Mouse (Mus musculus) hindbrain, embryonic 11.5 days (tissue): ENCODE measurements around the gene Rab1b. TPM values are rescaled to one million over a fixed set of nuclear protein-coding genes. Genes with fewer than 3 reads are reported as not detected.
A peak's percentile ranks its signal among the peaks of the same experiment; 100 is the strongest.

ENCODE experiments used
- ATAC-seq: fragments of 200-750 bp; cut with Nextera tagmentation; 2 replicates; pipeline ENCODE4 v1.8.0; 2017; ENCODE audit warnings: mild to moderate bottlenecking, moderate TSS enrichment, moderate library complexity; ENCODE audit not compliant: low FRiP score
- DNase-seq: peaks from one replicate; pipeline ENCODE4 v3.0.0-alpha.2; 2015; ENCODE audit warnings: low spot score
- H3K27ac ChIP-seq: fragments of 300-500 bp; sonication (generic); 2 replicates; pipeline ENCODE4 v1.5.1; 2014; ENCODE audit warnings: mild to moderate bottlenecking, low read depth, low read length
- H3K27me3 ChIP-seq: fragments of 300-500 bp; sonication (generic); 2 replicates; pipeline ENCODE4 v1.6.1; 2014; ENCODE audit warnings: mild to moderate bottlenecking, low read length, moderate library complexity, mixed read lengths; ENCODE audit not compliant: control insufficient read depth, insufficient read depth
- H3K36me3 ChIP-seq: fragments of 300-500 bp; sonication (generic); 2 replicates; pipeline ENCODE4 v1.6.1; 2014; ENCODE audit warnings: mild to moderate bottlenecking, low read length, moderate library complexity, mixed read lengths; ENCODE audit not compliant: control insufficient read depth, insufficient read depth
- H3K4me1 ChIP-seq: fragments of 300-500 bp; sonication (generic); replicated peaks from 2 replicates; pipeline ENCODE4 v1.6.1; 2014; ENCODE audit warnings: low read length, mixed read lengths; ENCODE audit not compliant: control insufficient read depth, insufficient read depth
- H3K4me2 ChIP-seq: fragments of 300-500 bp; sonication (generic); replicated peaks from 2 replicates; pipeline ENCODE4 v1.6.1; 2014; ENCODE audit warnings: mild to moderate bottlenecking, low read depth, low read length
- H3K4me3 ChIP-seq: fragments of 300-500 bp; sonication (generic); 2 replicates; pipeline ENCODE4 v1.5.1; 2014; ENCODE audit warnings: low read depth, low read length
- H3K9ac ChIP-seq: fragments of 300-500 bp; sonication (generic); 2 replicates; pipeline ENCODE4 v1.6.1; 2014; ENCODE audit warnings: low read depth, low read length
- H3K9me3 ChIP-seq: fragments of 300-500 bp; sonication (generic); 2 replicates; pipeline ENCODE4 v1.6.1; 2016; ENCODE audit warnings: low read length; ENCODE audit not compliant: control insufficient read depth
- WGBS: fragments of 180-500 bp; shearing (Covaris S2); extraction: QIAGEN DNeasy Blood & Tissue Kit; methylation state at CpG from one replicate; pipeline ENCODE4 v1.1.7; 2014; 5-methylcytosine and 5-hydroxymethylcytosine counted together
- polyA plus RNA-seq: library from polyadenylated mRNA; unstranded; fragments of >200 nt; fragmentation: Nextera tagmentation; extraction: Ambion mirVana; gene quantifications from 2 replicates; pipeline ENCODE4 v1.2.1, GENCODE M21; 2014

Gene Rab1b
- polyA plus RNA-seq, 1 experiment from 2014 or later: 217 TPM

- H3K36me3 ChIP-seq: no peaks in the 10 kb centered on the region
- H3K27ac ChIP-seq: no peak overlapping the region
- H3K9ac ChIP-seq: no peak overlapping the region
- ATAC-seq (no peak), DNase-seq (no peak)
- peaks cover 53% of the 10 kb centered on the region for H3K27me3 ChIP-seq
- peaks cover 7% of the 10 kb centered on the region for H3K4me1 ChIP-seq
- H3K4me2 ChIP-seq: no peak overlapping the region
- no peaks in the 10 kb centered on the region for H3K9me3 ChIP-seq
- H3K4me3 ChIP-seq: peak overlapping the region; percentile 40
- WGBS: 70% methylated on average over 3 of the region's 3 CpGs
Observed at GRCm38 (mm10) chr19:5083961-5084833, 22.7 kb downstream of the Rab1b start.

- ATAC-seq (no peak), DNase-seq (no peak)
- Histone ChIP-seq H3K4me1 (peaks cover 7% of the 10 kb centered on the region), H3K36me3 (no peaks in the 10 kb centered on the region), H3K9me3 (no peaks in the 10 kb centered on the region), H3K27me3 (peaks cover 53% of the 10 kb centered on the region), H3K4me2 (no peak overlapping the region), H3K4me3 (no peak overlapping the region), H3K9ac (no peak overlapping the region), H3K27ac (no peak overlapping the region)
- 69% methylated on average over 24 of the region's 24 CpGs for WGBS
Observed at GRCm38 (mm10) chr19:5082596-5082995, 24.3 kb downstream of the Rab1b start.

- ATAC-seq (no peak), DNase-seq (no peak)
- H3K9ac ChIP-seq: no peak overlapping the region
- H3K9me3 ChIP-seq: no peaks in the 10 kb centered on the region
- no peak overlapping the region for H3K4me2 ChIP-seq
- no peak overlapping the region for H3K4me3 ChIP-seq
- H3K36me3 ChIP-seq: no peaks in the 10 kb centered on the region
- 66% methylated on average over 18 of the region's 18 CpGs for WGBS
- H3K4me1 ChIP-seq: peaks cover 5% of the 10 kb centered on the region; the same call in 1 of the 2 replicates
- no peak overlapping the region for H3K27ac ChIP-seq
- H3K27me3 ChIP-seq: peaks cover 53% of the 10 kb centered on the region
Observed at GRCm38 (mm10) chr19:5082005-5082404, 24.9 kb downstream of the Rab1b start.

DNA sequence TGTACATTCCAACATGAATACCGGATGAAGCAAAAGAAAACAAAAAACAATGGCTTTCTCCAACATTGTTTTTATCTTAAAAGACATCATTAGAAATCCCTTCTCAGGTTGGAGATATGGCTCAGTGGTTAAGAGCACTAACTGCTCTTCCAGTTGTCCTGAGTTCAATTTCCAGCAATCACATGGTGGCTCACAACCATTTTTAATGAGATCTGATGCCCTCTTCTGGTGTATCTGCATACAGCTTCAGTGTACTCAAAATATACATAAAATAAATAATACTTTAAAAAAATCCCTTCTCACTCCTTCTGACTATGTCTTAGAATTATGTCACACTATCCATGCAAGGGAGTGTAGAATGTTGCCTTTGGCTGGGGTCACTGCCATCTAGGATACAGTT lies 27.6 kb downstream of the Rab1b start:
- no peak overlapping the region for H3K27ac ChIP-seq
- H3K9ac ChIP-seq: no peak overlapping the region
- H3K36me3 ChIP-seq: no peaks in the 10 kb centered on the region
- DNase-seq (no peak), ATAC-seq (no peak)
- H3K4me2 ChIP-seq: no peak overlapping the region
- H3K27me3 ChIP-seq: peaks cover 30% of the 10 kb centered on the region
- no peaks in the 10 kb centered on the region for H3K9me3 ChIP-seq
- no peaks in the 10 kb centered on the region for H3K4me1 ChIP-seq
- H3K4me3 ChIP-seq: no peak overlapping the region
- 88% methylated on average over 1 of the region's 1 CpGs for WGBS

- Histone ChIP-seq H3K27me3 (peaks cover 11% of the 10 kb centered on the region), H3K36me3 (no peaks in the 10 kb centered on the region), H3K4me1 (peaks cover 15% of the 10 kb centered on the region), H3K9me3 (no peaks in the 10 kb centered on the region), H3K27ac (no peak overlapping the region), H3K9ac (no peak overlapping the region), H3K4me2 (no peak overlapping the region), H3K4me3 (no peak overlapping the region)
- ATAC-seq (no peak), DNase-seq (no peak)
- WGBS: 39% methylated on average over 5 of the region's 5 CpGs
Observed at GRCm38 (mm10) chr19:5073518-5073917, 33.4 kb downstream of the Rab1b start.

GRCm38 (mm10) chr19:5073028-5073427 lies 33.8 kb downstream of the Rab1b start:
- Histone ChIP-seq H3K4me3 (no peak overlapping the region), H3K9me3 (no peaks in the 10 kb centered on the region), H3K36me3 (no peaks in the 10 kb centered on the region), H3K4me2 (peak overlapping the region; percentile 57; the same call in 1 of the 2 replicates), H3K27ac (no peak overlapping the region), H3K4me1 (peaks cover 20% of the 10 kb centered on the region), H3K27me3 (peaks cover 16% of the 10 kb centered on the region), H3K9ac (no peak overlapping the region)
- 2% methylated on average over 15 of the region's 15 CpGs for WGBS
- DNase-seq (peak; percentile 87), ATAC-seq (0 out of 2 replicates have a peak, but pooled peaks have one; percentile 20)

DNA sequence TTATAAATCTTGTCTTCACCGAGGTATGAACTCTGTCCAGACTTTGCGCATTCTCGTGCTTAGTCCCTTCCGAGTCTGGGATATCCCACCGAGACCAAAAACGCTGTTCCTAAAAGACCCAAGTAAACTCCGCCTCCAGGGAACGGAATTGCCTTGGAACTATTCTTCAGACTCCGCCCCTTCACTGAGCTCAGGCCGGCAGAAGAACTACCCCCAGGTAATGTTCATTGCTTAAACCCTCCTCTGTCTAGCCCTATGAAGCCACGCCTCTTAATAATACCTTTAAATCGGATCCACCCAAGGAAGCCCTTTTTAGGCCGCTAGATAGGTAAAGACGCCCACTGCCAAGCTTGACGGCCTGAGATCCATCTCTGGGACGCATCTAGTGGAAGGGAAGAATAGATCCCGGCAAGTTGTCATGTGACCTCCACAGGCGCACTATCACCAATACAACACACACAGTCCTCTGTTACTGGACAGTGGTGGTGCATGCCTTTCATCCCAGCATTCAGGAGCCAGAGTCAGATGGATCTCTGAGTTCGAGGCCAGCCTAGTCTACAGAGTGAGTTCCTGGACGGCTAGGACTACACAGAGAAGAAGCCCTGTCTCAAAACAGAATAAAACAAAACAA lies 34.4 kb downstream of the Rab1b start:
- H3K27ac ChIP-seq: 0 out of 2 replicates have a peak overlapping the region, but pooled peaks have one; percentile 80
- WGBS: 3% methylated on average over 20 of the region's 20 CpGs
- peak overlapping the region; percentile 31 for H3K4me3 ChIP-seq
- H3K4me1 ChIP-seq: peaks cover 25% of the 10 kb centered on the region
- H3K9ac ChIP-seq: peak overlapping the region; percentile 61; the same call in 1 of the 2 replicates
- no peaks in the 10 kb centered on the region for H3K36me3 ChIP-seq
- no peaks in the 10 kb centered on the region for H3K9me3 ChIP-seq
- H3K27me3 ChIP-seq: peaks cover 17% of the 10 kb centered on the region
- peak overlapping the region; percentile 57 for H3K4me2 ChIP-seq
- DNase-seq (no peak), ATAC-seq (peak; percentile 33)

DNA sequence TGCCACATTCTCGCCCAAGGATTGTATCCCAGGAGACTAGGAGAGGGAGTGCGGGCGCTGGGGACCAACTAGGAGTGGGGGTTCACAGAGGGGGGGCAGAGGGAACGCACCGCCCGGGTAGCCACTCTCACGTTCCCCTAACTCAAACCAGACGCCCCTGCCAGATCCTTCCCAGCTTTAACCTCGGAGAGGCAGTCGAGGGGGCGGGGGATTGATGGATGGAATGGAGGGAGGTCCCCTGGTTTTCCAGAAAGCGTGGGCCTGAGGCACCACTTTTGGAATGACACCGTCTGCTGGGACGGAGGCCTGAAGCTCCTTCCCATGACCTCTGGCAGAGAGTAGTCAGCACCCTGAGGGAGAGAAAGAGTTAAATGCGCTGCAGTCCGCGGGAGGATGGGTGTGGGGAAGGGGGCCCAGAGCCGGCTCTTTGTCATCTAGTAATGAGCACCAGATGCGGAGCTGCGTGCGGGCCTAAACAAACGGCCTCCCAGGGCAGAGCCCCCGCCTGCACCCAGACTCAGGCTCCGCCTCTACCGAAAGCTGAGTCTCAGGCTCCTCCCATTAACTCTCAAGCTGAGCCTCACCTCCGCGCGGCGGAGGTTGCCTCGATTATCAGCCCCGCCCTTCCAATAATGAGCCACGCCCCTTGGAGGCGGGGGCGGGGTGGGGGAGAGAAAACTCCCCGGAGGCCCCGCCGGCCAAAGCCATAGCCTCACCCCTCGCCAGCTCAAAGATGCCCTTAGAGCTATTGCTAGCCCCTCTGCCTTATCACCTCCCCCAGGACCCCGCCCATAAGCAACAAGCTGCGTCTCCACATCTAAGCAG lies 35.1 kb downstream of the Rab1b start:
- WGBS: under 1% methylated on average over 38 of the region's 40 CpGs
- peak overlapping the region; percentile 80 for H3K27ac ChIP-seq
- H3K4me2 ChIP-seq: peak overlapping the region; percentile 57
- H3K27me3 ChIP-seq: peaks cover 21% of the 10 kb centered on the region
- no peaks in the 10 kb centered on the region for H3K36me3 ChIP-seq
- H3K4me1 ChIP-seq: peaks cover 32% of the 10 kb centered on the region
- no peaks in the 10 kb centered on the region for H3K9me3 ChIP-seq
- H3K4me3 ChIP-seq: peak overlapping the region; percentile 31
- H3K9ac ChIP-seq: peak overlapping the region; percentile 61
- DNase-seq (peak; percentile 91), ATAC-seq (peak; percentile 87)
